Mouse (Mus musculus): ENCODE measurements around the gene Camkmt. TPM values are rescaled to one million over a fixed set of nuclear protein-coding genes. Genes with fewer than 3 reads are reported as not detected.

The Camkmt gene
- polyA plus RNA-seq, 1 experiment = 3.6 TPM

DNA sequence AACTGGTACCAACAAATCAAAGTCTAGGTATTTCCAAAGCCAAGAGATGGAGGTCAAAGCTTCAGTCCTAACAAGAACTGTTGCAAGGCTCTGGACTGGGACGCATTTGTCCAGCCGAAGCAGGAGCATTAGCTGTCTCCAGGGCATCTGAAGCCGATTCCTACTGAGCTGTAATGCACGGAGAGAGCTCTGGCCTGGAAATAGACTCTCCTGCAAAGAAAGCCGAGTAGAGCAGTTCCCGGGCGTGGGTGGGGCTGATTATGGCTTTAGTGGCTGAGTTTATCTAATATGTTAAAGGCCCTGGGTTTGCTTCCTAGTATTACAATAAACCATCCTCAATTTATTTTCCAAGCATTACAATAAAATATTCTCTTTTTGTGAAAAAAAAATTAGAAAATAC is 17.1 kb upstream of the Camkmt start:
- H3K4me3 ChIP-seq (ENCODE audit: insufficient read depth, low read depth, low read length) = no peak overlapping the region
- no peaks in the 10 kb centered on the region for H3K27me3 ChIP-seq (replicated peaks; ENCODE audit: control insufficient read depth, insufficient read depth, low read length)
- H3K36me3 ChIP-seq (ENCODE audit: control insufficient read depth, insufficient read depth, low read length) = peaks cover 4% of the 10 kb centered on the region; the same call in 1 of the 2 replicates
- no peaks in the 10 kb centered on the region for H3K4me1 ChIP-seq (ENCODE audit: control insufficient read depth, insufficient read depth, low read length)
- 68% methylated on average over 7 of the region's 7 CpGs for WGBS
- H3K27ac ChIP-seq (ENCODE audit: insufficient read depth, low read depth, low read length) = no peak overlapping the region
- TF ChIP-seq CTCF (conservative IDR thresholded peaks at IDR 0.05; ENCODE audit: insufficient read depth, insufficient read length, low read depth, low read length) = no peak
- TF ChIP-seq POLR2A (IDR thresholded peaks at IDR 0.05; ENCODE audit: low read depth, low read length) = no peak
- no peak for DNase-seq

DNA sequence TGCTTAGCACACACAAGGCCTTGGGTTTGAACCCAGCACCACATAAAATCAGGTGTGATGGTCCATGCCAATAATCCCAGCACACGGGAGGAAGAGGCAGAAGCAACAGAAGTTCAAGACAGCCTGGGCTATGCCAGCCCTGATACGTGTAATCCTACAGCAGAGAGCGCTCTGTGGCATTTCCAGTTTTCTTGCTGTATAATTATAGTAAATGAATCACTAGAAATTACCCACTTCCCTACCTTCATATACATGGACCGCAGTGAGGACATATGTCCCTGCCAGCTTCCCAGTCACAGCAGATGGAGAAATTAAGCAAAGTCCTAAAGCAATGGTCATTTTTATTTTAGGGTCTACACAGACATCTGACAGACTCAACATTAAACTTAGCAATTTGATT is 16.3 kb upstream of the Camkmt start:
- Histone ChIP-seq H3K36me3 (ENCODE audit: control insufficient read depth, insufficient read depth, low read length) (peaks cover 4% of the 10 kb centered on the region; the same call in 1 of the 2 replicates), H3K27ac (ENCODE audit: insufficient read depth, low read depth, low read length) (no peak overlapping the region), H3K27me3 (replicated peaks; ENCODE audit: control insufficient read depth, insufficient read depth, low read length) (no peaks in the 10 kb centered on the region), H3K4me3 (ENCODE audit: insufficient read depth, low read depth, low read length) (no peak overlapping the region), H3K4me1 (ENCODE audit: control insufficient read depth, insufficient read depth, low read length) (no peaks in the 10 kb centered on the region)
- no peak for DNase-seq
- WGBS = 92% methylated on average over 4 of the region's 4 CpGs
- no peak for TF ChIP-seq POLR2A (IDR thresholded peaks at IDR 0.05; ENCODE audit: low read depth, low read length)
- no peak for TF ChIP-seq CTCF (conservative IDR thresholded peaks at IDR 0.05; ENCODE audit: insufficient read depth, insufficient read length, low read depth, low read length)

DNA sequence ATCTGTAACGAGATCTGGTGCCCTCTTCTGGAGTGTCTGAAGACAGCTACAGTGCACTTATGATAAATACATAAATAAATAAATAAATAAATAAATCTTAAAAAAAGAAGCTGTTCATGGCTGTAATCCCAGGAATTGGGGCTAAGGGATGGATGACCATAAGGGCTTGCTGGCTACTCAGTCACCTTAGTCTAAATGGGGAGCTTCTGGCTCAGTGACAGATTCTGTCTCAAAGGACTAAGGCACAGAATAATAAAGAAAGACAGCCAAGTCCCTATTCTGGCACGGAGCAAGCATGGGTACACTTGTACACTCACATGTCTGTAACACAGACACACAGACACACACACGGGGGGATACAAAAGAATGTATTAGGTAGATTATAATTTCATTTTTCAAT is 11.1 kb upstream of the Camkmt start:
- peaks cover 4% of the 10 kb centered on the region; the same call in 1 of the 2 replicates for H3K36me3 ChIP-seq (ENCODE audit: control insufficient read depth, insufficient read depth, low read length)
- H3K4me3 ChIP-seq (ENCODE audit: insufficient read depth, low read depth, low read length) = no peak overlapping the region
- WGBS = 93% methylated on average over 3 of the region's 3 CpGs

DNA sequence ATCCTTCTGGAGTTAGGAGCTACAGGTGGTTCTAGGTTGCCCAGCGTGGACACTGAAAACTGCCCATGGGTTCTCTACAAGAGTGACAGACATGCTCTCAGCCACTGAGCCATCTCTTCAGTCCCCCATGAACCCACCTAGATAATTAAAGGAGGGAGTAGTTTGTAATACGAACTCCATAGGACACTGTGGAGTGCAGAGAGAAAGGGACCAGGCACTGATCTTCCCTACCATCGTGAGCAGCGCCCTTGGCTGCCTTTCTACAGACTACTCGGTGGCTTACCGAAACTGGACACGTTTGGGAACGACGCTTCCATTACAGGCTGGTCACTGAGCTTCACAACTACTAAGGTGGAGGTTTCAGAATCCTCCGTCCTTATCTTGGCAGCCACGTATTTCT is 9.6 kb upstream of the Camkmt start:
- Histone ChIP-seq H3K4me1 (ENCODE audit: control insufficient read depth, insufficient read depth, low read length) (no peaks in the 10 kb centered on the region), H3K27me3 (replicated peaks; ENCODE audit: control insufficient read depth, insufficient read depth, low read length) (no peaks in the 10 kb centered on the region), H3K27ac (ENCODE audit: insufficient read depth, low read depth, low read length) (no peak overlapping the region), H3K36me3 (ENCODE audit: control insufficient read depth, insufficient read depth, low read length) (peaks cover 4% of the 10 kb centered on the region; the same call in 1 of the 2 replicates), H3K4me3 (ENCODE audit: insufficient read depth, low read depth, low read length) (no peak overlapping the region)
- no peak for TF ChIP-seq POLR2A (IDR thresholded peaks at IDR 0.05; ENCODE audit: low read depth, low read length)
- no peak for TF ChIP-seq CTCF (conservative IDR thresholded peaks at IDR 0.05; ENCODE audit: insufficient read depth, insufficient read length, low read depth, low read length)
- no peak for DNase-seq
- WGBS = 94% methylated on average over 11 of the region's 11 CpGs

More for the DNA sequence above, 11.1 kb upstream of the Camkmt start:
- Histone ChIP-seq H3K27me3 (replicated peaks; ENCODE audit: control insufficient read depth, insufficient read depth, low read length) (no peaks in the 10 kb centered on the region), H3K27ac (ENCODE audit: insufficient read depth, low read depth, low read length) (no peak overlapping the region), H3K4me1 (ENCODE audit: control insufficient read depth, insufficient read depth, low read length) (no peaks in the 10 kb centered on the region)
- TF ChIP-seq POLR2A (IDR thresholded peaks at IDR 0.05; ENCODE audit: low read depth, low read length) (no peak), CTCF (conservative IDR thresholded peaks at IDR 0.05; ENCODE audit: insufficient read depth, insufficient read length, low read depth, low read length) (no peak)
- no peak for DNase-seq

DNA sequence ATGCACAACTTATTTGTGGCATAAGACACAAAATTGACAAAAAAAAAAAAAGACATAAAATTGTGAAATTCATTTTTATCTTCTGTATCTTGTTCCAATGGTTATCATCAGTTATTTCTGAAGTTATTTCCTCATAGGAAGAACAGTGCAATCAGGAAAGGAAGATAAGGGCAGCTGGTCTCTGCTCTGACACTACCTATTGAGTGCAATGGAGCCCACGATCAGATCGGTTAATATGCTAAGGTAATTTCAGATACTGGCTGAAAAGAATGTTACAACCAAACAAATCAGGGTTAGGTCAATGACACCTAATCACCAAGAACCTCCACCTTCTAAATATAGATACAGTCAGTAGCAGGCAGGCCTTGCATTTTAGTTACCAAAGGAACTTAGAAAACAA is 5.0 kb upstream of the Camkmt start:
- no peaks in the 10 kb centered on the region for H3K4me1 ChIP-seq (ENCODE audit: control insufficient read depth, insufficient read depth, low read length)
- no peaks in the 10 kb centered on the region for H3K27me3 ChIP-seq (replicated peaks; ENCODE audit: control insufficient read depth, insufficient read depth, low read length)
- no peak for TF ChIP-seq CTCF (conservative IDR thresholded peaks at IDR 0.05; ENCODE audit: insufficient read depth, insufficient read length, low read depth, low read length)
- TF ChIP-seq POLR2A (IDR thresholded peaks at IDR 0.05; ENCODE audit: low read depth, low read length) = no peak
- no peak overlapping the region for H3K4me3 ChIP-seq (ENCODE audit: insufficient read depth, low read depth, low read length)
- WGBS = 88% methylated on average over 2 of the region's 2 CpGs
- H3K27ac ChIP-seq (ENCODE audit: insufficient read depth, low read depth, low read length) = no peak overlapping the region
- no peaks in the 10 kb centered on the region for H3K36me3 ChIP-seq (ENCODE audit: control insufficient read depth, insufficient read depth, low read length)
- no peak for DNase-seq

DNA sequence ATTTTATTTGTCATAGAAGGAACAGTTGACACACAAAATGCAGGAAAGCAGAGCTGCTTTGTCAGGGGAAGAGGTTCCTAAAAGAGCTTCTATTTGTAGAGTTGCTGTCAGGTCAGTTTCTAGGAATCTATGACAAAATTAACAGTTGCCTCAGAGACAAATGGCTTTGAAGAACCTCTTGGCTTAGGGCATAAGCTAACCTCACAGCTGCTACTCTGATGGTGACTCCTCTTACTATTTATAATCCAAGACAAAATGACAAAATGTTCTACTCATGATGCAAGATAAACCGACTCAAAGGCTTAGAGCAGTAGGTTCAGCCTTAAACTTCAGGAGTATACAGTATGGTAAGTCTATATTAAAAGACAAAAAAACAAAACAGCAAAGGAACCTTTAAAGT is 3.9 kb upstream of the Camkmt start:
- H3K27me3 ChIP-seq (replicated peaks; ENCODE audit: control insufficient read depth, insufficient read depth, low read length) = no peaks in the 10 kb centered on the region
- TF ChIP-seq POLR2A (IDR thresholded peaks at IDR 0.05; ENCODE audit: low read depth, low read length) (no peak), CTCF (conservative IDR thresholded peaks at IDR 0.05; ENCODE audit: insufficient read depth, insufficient read length, low read depth, low read length) (no peak)
- no peaks in the 10 kb centered on the region for H3K36me3 ChIP-seq (ENCODE audit: control insufficient read depth, insufficient read depth, low read length)
- H3K27ac ChIP-seq (ENCODE audit: insufficient read depth, low read depth, low read length) = no peak overlapping the region
- no peak overlapping the region for H3K4me3 ChIP-seq (ENCODE audit: insufficient read depth, low read depth, low read length)
- WGBS = 86% methylated on average over 1 of the region's 1 CpGs
- peaks cover 5% of the 10 kb centered on the region; the same call in 1 of the 2 replicates for H3K4me1 ChIP-seq (ENCODE audit: control insufficient read depth, insufficient read depth, low read length)
- DNase-seq = no peak

DNA sequence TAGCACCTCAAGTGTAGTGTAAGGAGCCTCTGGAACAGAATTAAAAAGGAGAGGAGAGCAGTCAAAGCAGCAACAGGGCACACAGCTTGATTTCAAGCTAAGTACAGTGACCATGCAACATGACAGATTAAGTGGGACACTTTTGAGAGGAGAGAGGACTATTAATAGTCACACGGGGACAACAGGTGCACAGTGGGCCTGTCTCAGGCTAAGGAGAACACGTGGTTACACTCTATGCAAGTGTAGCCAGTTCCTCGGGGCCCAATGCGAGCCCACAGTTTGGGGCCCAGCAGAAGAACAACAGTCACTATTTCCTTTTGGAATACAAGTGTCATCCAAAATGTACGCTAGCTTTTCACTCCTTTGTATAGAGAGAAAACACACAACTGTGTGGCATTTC is 2.8 kb upstream of the Camkmt start:
- no peak for TF ChIP-seq POLR2A (IDR thresholded peaks at IDR 0.05; ENCODE audit: low read depth, low read length)
- TF ChIP-seq CTCF (conservative IDR thresholded peaks at IDR 0.05; ENCODE audit: insufficient read depth, insufficient read length, low read depth, low read length) = no peak
- Histone ChIP-seq H3K4me1 (ENCODE audit: control insufficient read depth, insufficient read depth, low read length) (peaks cover 6% of the 10 kb centered on the region; the same call in 1 of the 2 replicates), H3K27ac (ENCODE audit: insufficient read depth, low read depth, low read length) (no peak overlapping the region), H3K4me3 (ENCODE audit: insufficient read depth, low read depth, low read length) (no peak overlapping the region), H3K27me3 (replicated peaks; ENCODE audit: control insufficient read depth, insufficient read depth, low read length) (no peaks in the 10 kb centered on the region), H3K36me3 (ENCODE audit: control insufficient read depth, insufficient read depth, low read length) (no peaks in the 10 kb centered on the region)
- no peak for DNase-seq
- WGBS = 94% methylated on average over 5 of the region's 5 CpGs
